Mouse (Mus musculus) induced T-regulatory cell, adult 2 months (primary cell): ENCODE data around the gene Gm21294.
"Not testable (repeated sequence)": the region's sequence is repeated elsewhere in the genome, so short reads cannot be mapped to it uniquely, and the experiment has no call there.

ENCODE experiments used
- DNase-seq: peaks from one replicate; pipeline ENCODE4 v3.0.0-alpha.2; 2012; ENCODE audit warnings: low read depth

Gene Gm21294

GRCm38 (mm10) chrY:89052506-89052905, at the start of gene Gm21294:
TSS of gene Gm21294 (plus strand) at chrY:89052806.
- not testable (repeated sequence) for DNase-seq

GRCm38 (mm10) chrY:89126246-89126645, 73.6 kb downstream of the Gm21294 start:
- not testable (repeated sequence) for DNase-seq
